Mouse (Mus musculus) erythroblast, embryonic 14.5 days (primary cell): ENCODE measurements around the gene Frmd4a.

Source experiments
- GATA1 ChIP-seq: IDR thresholded peaks from 2 replicates; pipeline ENCODE4 v1.6.1; 2012; ENCODE audit warnings: low read length, inconsistent platforms, mixed read lengths
- TAL1 ChIP-seq: IDR thresholded peaks from 3 replicates; pipeline ENCODE4 v1.6.1; 2012; ENCODE audit warnings: low read length, inconsistent platforms, mixed read lengths

GRCm38 (mm10) chr2:4621471-4621985 lies 604.0 kb downstream of the Frmd4a start:
- no peak for TF ChIP-seq GATA1
- no peak for TF ChIP-seq TAL1
